Comparison of ENCODE assay signal across 11 mouse cellular contexts in genomic region chr14:48155153-48155552, GRCm38 (mm10).
"Had no signal": no experiment of that assay in that cellular context is flagged by ENCODE, and none has a peak within 500 bp of the region (broad histone marks: within the 10 kb centered on the region; RNA-seq: fewer than 3 reads in every experiment).

No protein-coding gene starts in this region.

- H3K4me3 ChIP-seq: liver, embryonic 12.5 days; midbrain, embryonic 10.5 days; neural tube, embryonic 12.5 days had no signal

- H3K27ac ChIP-seq: kidney, postnatal 0 days; liver, embryonic 12.5 days; midbrain, embryonic 10.5 days; neural tube, embryonic 12.5 days had no signal

- H3K4me2 ChIP-seq: liver, embryonic 12.5 days; neural tube, embryonic 12.5 days had no signal

- H3K9me3 ChIP-seq: liver, embryonic 12.5 days; midbrain, embryonic 10.5 days had no signal

- H3K9ac ChIP-seq: liver, embryonic 12.5 days; neural tube, embryonic 12.5 days had no signal

- H3K27me3 ChIP-seq: liver, embryonic 12.5 days; neural tube, embryonic 12.5 days had no signal

- H3K36me3 ChIP-seq: liver, embryonic 12.5 days had no signal

- DNase-seq: kidney, adult 9 months; layer of hippocampus, adult 9-11 months; layer of hippocampus, postnatal 36 days; lung, postnatal 4 days; midbrain, embryonic 14.5 days; thymus, postnatal 25 days had no signal

- H3K4me1 ChIP-seq: liver, embryonic 12.5 days; neural tube, embryonic 12.5 days had no signal

- ATAC-seq: intestine, embryonic 16.5 days; liver, embryonic 12.5 days had no signal
